Mouse (Mus musculus) left cerebral cortex, postnatal 10 days (tissue): ENCODE measurements around the gene Ap1g1. TPM values are rescaled to one million over a fixed set of nuclear protein-coding genes. Genes with fewer than 3 reads are reported as not detected.
"Not testable (repeated sequence)": the region's sequence is repeated elsewhere in the genome, so short reads cannot be mapped to it uniquely, and the experiment has no call there.

ENCODE experiments used
- DNase-seq, 2 experiments: peaks; one replicate each; pipeline ENCODE4 v3.0.0; 2021 to 2022; ENCODE audit warnings: low spot score in 2 of 2, mixed read lengths in 1 of 2; ENCODE audit errors: extremely low spot score in 1 of 2
- intact Hi-C: fragments of 180-260 bp; cut with DNase I; formaldehyde crosslinking; loops from one replicate; pipeline ENCODE4 v1.15.1; 2025
- total RNA-seq, 2 experiments: library from RNA; stranded (reverse); gene quantifications; 2 replicates each; pipeline ENCODE4 v1.2.3; 2021

The Ap1g1 gene
- 10 to 100 TPM; 92.9 to 95.8 TPM for total RNA-seq

- intact Hi-C loops, result no loop called here
Observed at GRCm38 (mm10) chr8:109778280-109778977, at the start of gene Ap1g1. Gene Ap1g1, plus strand, starts transcription at chr8:109778554.

GRCm38 (mm10) chr8:109731012-109731411 lies 47.3 kb upstream of the Ap1g1 start:
- intact Hi-C loops, result no loop called here
- no peak for DNase-seq

More at GRCm38 (mm10) chr8:109778280-109778977, at the start of gene Ap1g1:
- peak; percentile 98 to 99 for DNase-seq

GRCm38 (mm10) chr8:109734018-109734417 lies 44.3 kb upstream of the Ap1g1 start:
- intact Hi-C loops, result no loop called here
- DNase-seq, result no peak

GRCm38 (mm10) chr8:109736819-109737218 lies 41.5 kb upstream of the Ap1g1 start:
- intact Hi-C loops, result no loop called here
- no peak for DNase-seq

GRCm38 (mm10) chr8:109737237-109738048 lies 40.9 kb upstream of the Ap1g1 start, which contains the start of gene Atxn1l:
Gene Atxn1l, minus strand, starts transcription at chr8:109737739.
- DNase-seq, result peak; percentile 80 to 92
- intact Hi-C loops, result no loop called here

GRCm38 (mm10) chr8:109738049-109738380 lies 40.3 kb upstream of the Ap1g1 start:
- intact Hi-C loops, result no loop called here
- DNase-seq, result no peak

- intact Hi-C loops, result no loop called here
- DNase-seq, result no peak
Observed at GRCm38 (mm10) chr8:109747468-109748199, 30.7 kb upstream of the Ap1g1 start.

GRCm38 (mm10) chr8:109750274-109750673 lies 28.1 kb upstream of the Ap1g1 start:
- intact Hi-C loops, result no loop called here
- no peak for DNase-seq

GRCm38 (mm10) chr8:109750699-109751098 lies 27.7 kb upstream of the Ap1g1 start:
- DNase-seq, result peak in 1 of 2 experiments; percentile 24
- intact Hi-C loops, result no loop called here

GRCm38 (mm10) chr8:109751731-109752485 lies 26.4 kb upstream of the Ap1g1 start:
- no peak for DNase-seq
- intact Hi-C loops, result no loop called here

GRCm38 (mm10) chr8:109754696-109755095 lies 23.7 kb upstream of the Ap1g1 start:
- intact Hi-C loops, result no loop called here
- DNase-seq, result no peak

GRCm38 (mm10) chr8:109755554-109755953 lies 22.8 kb upstream of the Ap1g1 start:
- intact Hi-C loops, DNase-seq: not testable (repeated sequence)

GRCm38 (mm10) chr8:109756849-109757248 lies 21.5 kb upstream of the Ap1g1 start:
- DNase-seq, result no peak
- intact Hi-C loops, result no loop called here

- DNase-seq, result no peak
- intact Hi-C loops, result no loop called here
Observed at GRCm38 (mm10) chr8:109759426-109759825, 18.9 kb upstream of the Ap1g1 start.

- DNase-seq, result no peak
- intact Hi-C loops, result no loop called here
Observed at GRCm38 (mm10) chr8:109760221-109760620, 18.1 kb upstream of the Ap1g1 start.

GRCm38 (mm10) chr8:109764031-109764430 lies 14.3 kb upstream of the Ap1g1 start:
- intact Hi-C loops, result no loop called here
- no peak for DNase-seq

GRCm38 (mm10) chr8:109766081-109766480 lies 12.3 kb upstream of the Ap1g1 start:
- intact Hi-C loops, result no loop called here
- no peak for DNase-seq

GRCm38 (mm10) chr8:109773154-109773553 lies 5.2 kb upstream of the Ap1g1 start:
- no peak for DNase-seq
- intact Hi-C loops, result no loop called here

GRCm38 (mm10) chr8:109777851-109778250 lies 503 bp upstream of the Ap1g1 start:
- intact Hi-C loops, result no loop called here
- no peak for DNase-seq
